Mouse (Mus musculus): ENCODE data around the gene Nadk.
A peak's percentile ranks its signal among the peaks of the same experiment; 100 is the strongest.

Gene Nadk

GRCm38 (mm10) chr4:155561661-155562442 is at the start of gene Nadk:
Gene Nadk (plus strand): TSS chr4:155562378.
- no peak for ATAC-seq (ENCODE audit: low TSS enrichment)

DNA sequence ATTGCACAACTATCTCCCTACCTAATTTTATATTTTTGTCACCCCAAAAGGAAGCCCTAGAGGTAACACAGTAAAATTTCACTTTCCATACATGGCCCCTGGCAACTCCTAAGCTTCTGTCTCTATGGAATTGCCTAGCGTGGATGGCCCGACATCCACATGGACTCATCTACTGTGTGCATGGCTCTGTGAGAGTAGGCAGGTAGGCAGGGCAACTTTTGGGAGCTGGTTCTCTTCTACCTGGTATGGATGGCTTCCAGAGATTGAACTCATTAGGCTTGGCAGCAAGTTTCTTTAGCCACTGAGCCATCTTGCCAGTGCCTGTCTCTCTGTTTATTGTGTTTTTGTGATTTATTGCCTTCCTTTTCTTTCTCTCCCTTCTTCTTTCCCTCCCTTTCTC is 47.4 kb upstream of the Nadk start:
- ATAC-seq (ENCODE audit: low TSS enrichment) = no peak

DNA sequence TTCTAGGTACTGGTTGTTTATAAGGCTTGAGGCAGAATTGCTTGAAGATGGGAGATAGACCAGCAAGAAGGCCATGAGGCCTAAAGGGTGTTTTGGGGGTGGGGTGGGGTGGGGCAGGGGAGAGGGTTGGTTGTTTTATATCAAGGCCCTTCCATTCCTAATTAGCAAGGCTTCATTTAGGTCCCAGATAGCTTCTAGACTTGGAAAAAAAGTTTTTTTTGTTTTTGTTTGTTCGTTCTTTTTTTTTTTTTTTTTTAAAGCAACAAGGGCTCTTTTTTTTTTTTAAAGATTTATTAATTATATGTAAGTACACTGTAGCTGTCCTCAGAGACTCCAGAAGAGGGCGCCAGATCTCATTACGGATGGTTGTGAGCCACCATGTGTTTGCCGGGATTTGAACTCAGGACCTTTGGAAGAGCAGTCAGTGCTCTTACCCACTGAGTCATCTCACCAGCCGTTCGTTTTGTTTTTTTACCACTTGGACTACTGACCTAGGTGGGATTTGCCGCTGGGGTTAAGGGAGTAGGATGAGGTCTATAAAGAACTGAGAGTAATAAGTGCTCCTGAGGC is 44.1 kb upstream of the Nadk start:
- no peak for ATAC-seq (ENCODE audit: low TSS enrichment)

- ATAC-seq (ENCODE audit: low TSS enrichment) = no peak
Observed at GRCm38 (mm10) chr4:155522327-155522726, 39.9 kb upstream of the Nadk start.

- no peak for ATAC-seq (ENCODE audit: low TSS enrichment)
Observed at GRCm38 (mm10) chr4:155525751-155526150, 36.4 kb upstream of the Nadk start.

- no peak for ATAC-seq (ENCODE audit: low TSS enrichment)
Observed at GRCm38 (mm10) chr4:155529294-155529693, 32.9 kb upstream of the Nadk start.

GRCm38 (mm10) chr4:155549993-155550392 is 12.2 kb upstream of the Nadk start:
- no peak for ATAC-seq (ENCODE audit: low TSS enrichment)

- no peak for ATAC-seq (ENCODE audit: low TSS enrichment)
Observed at GRCm38 (mm10) chr4:155550446-155550845, 11.7 kb upstream of the Nadk start.

DNA sequence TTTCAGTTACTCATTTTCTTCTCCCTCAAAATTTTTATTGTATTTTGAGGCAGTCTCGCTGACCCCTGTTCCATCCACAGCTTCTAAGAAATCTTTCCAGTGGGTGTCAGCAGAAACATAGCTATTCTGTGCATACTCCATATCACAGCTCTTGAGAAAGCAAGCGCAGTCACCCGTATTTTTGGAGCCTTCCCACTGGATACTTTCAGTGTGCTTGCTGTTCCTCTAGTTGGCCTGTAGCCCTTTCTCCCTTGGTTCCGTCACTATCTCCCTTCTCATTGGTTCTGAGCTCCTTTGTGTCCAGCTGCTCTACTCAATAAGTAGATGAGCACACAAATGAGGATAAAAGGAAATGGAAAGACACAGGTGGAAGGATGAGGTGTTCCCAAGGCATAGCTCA is 11.1 kb upstream of the Nadk start:
- peak; percentile 62; the same call in 1 of the 2 replicates for ATAC-seq (ENCODE audit: low TSS enrichment)

GRCm38 (mm10) chr4:155552917-155553532 is 9.2 kb upstream of the Nadk start:
- ATAC-seq (ENCODE audit: low TSS enrichment) = no peak

DNA sequence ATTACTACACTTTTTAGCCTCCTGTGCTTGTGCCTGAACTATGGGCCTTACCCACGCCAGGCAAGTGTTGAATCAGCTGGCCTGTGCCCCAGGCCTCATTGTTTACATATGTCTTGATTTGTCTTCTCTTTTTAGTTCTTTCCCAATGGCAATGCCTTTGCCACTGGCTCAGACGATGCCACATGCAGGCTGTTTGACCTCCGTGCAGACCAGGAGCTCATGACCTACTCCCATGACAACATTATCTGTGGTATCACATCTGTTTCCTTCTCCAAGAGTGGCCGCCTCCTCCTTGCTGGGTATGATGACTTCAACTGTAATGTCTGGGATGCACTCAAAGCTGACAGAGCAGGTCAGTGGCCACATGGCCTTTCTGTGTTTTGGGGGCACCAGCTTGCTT is 7.3 kb upstream of the Nadk start:
- no peak for ATAC-seq (ENCODE audit: low TSS enrichment)

GRCm38 (mm10) chr4:155555464-155555863 is 6.7 kb upstream of the Nadk start:
- no peak for ATAC-seq (ENCODE audit: low TSS enrichment)

DNA sequence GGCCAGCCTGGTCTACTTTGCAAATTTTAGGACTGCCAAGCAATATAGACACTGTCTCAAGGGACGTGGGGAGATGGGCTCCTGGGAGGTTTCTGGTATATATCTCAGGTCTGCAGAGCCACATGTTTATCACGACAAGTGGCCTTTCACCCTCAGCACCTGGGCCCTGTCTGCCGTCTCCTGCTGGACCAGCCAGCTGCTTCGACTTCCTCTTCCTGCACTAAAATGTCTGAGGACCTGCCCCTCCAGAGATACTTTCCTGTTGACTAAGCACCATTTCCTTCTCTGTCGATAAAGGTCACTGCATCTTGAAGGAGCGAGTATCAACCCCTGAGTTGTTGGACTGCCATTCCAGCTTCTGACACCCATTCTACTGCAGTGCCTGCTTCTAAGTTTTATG is 2.7 kb upstream of the Nadk start:
- no peak for ATAC-seq (ENCODE audit: low TSS enrichment)

DNA sequence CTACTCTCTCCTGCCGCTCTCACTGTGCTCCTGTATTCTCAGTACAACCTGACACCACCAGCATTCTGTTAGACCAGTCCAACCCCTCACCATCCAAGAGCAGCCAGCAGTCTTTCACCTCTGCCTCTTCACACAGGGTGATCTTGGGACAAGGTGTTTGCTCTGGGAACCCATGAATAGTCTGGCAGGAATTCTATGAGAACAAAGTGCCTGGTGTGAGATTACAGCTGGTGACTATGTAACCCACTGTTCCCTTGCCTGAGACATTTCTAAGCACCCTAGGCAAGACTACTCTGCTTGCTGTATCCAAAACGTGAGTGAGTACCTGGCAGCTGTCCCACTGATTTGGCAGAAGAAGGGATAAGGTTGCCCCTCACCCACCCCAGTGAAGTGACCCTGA is 1.2 kb upstream of the Nadk start:
- no peak for ATAC-seq (ENCODE audit: low TSS enrichment)

DNA sequence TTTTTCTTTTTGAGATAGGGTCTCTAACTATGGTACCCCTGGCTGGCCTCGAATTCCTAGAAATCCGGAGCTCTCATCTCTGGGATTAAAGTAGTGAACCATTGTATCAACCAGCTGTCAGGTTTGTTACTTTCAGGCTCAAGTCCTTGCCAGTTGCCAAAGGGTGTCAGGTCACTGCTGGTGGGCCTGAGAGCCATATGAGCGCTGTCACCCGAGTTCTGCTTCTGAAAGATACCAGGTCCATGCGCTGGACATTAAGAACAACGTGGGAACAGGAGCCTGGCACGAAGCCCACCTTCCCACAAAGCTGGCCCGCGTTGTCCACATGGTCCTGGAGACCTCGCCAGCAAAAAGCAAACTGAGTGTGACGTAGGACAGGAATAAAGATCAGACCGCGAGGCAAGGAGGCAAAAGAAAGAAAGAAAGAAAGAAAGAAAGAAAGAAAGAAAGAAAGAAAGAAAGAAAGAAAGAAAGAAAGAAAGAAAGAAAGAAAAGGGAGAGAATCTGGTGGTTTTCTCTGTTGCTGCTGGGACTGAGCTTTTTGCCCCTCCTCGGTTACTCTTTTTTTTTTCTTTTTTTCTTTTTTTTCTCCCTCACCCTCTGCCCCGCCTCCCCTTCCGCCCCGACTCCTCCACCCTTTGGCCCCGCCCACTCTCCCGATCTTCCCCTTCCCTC is 684 bp downstream of the Nadk start:
- ATAC-seq (ENCODE audit: low TSS enrichment) = no peak

GRCm38 (mm10) chr4:155563400-155564231 is 1.4 kb downstream of the Nadk start:
- ATAC-seq (ENCODE audit: low TSS enrichment) = peak; percentile 85

DNA sequence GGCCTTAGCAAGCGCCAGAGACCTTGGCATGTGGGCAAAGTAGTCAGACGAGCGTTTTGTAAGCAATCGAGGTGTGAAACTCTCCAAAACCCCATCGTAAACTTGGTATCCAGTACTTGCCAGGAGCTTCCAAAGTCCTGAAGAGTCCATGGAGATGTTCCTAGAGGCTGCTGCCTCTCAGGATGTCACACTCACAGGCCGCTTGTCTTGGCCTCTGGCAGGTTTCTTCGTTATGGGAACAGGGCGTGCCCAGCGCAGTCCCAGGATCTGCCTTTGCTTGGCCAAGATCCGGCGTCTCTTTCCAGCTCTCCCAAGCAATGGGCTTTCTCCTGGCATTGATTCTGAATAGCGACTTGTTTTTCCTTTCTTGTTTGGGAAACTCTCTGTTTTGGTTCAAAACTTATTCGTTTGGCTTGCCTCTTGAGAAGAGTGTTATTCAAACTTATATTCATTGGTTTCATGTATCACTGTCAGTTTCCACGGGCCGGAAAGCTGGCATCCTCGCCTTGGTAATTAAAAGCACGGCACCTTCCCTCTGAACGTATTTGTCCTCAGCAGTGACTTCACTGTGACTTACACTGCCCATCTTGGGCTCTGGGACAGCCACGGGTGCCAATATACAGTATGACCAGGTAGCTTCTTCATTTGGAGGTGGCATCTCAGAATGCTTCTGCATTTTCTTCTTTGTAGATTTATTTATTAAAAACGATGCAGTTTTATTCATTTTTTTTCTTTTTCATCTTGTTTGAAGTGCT is 2.3 kb downstream of the Nadk start:
- no peak for ATAC-seq (ENCODE audit: low TSS enrichment)

DNA sequence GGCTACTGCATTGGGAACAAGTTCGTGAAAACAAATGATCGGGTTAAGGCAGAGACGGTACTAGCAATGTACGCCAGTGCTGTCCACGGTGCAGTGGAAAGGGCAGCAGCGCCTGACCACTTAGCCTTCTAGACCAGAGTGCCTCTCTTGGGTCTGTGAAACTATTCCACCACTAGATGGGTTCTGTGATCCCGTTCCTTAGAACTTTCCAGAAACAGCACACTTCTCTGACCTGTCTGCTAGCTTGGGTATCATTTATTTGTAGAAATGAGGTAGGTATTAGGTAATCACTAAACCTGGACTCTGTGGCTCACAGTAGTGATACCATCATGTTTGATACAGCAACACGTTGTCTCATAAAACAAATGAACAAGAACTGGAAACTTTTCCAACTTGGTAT is 4.4 kb downstream of the Nadk start:
- no peak for ATAC-seq (ENCODE audit: low TSS enrichment)

DNA sequence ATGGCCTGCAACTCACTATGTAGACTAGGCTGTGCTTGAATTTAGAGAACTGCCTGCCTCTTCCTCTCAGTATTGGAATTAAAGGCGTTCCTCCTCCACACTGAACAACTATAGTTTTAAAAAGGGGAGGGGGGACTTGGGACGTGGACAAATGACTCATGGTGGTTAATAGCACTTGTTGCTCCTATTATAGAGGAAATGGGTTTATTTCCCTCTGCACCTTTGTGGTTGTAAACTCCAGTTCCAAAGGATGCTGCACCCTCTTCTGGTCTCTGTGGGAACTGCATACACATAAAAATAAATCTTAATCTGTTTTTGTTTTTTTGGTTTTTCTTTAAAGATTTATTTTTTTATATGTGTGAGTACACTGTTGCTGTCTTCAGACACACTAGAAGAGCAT is 6.0 kb downstream of the Nadk start:
- no peak for ATAC-seq (ENCODE audit: low TSS enrichment)

GRCm38 (mm10) chr4:155568632-155569370 is 6.6 kb downstream of the Nadk start:
- no peak for ATAC-seq (ENCODE audit: low TSS enrichment)

Measured in frontal cortex, adult (tissue).